Mouse (Mus musculus): Measurements from ENCODE around the gene Stat5b. TPM values are rescaled to one million over a fixed set of nuclear protein-coding genes. Genes with fewer than 3 reads are reported as not detected.

The Stat5b gene
- polyA plus RNA-seq, 1 experiment, result 13.7 TPM

DNA sequence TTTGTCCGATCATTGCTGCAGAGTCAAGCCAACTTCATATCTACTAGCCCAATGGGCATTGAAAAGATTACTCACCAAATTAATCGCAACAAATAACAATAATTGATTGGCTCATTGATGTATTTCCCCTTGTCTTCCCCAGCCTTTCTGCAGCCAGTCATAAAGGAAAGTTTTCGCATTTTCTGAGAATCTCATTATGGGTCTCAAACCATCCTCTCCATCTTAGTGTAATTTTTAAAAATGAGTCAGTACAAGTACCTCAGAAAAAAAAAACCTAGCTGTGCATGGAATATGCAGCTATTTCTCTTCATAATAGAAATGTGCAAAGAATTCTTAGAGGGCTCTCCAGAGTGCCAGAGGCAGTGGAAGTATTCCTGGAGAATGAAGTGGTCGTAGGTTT lies 6.4 kb downstream of the Stat5b start:
- TF ChIP-seq CTCF (IDR thresholded peaks at IDR 0.05; ENCODE audit: borderline replicate concordance, insufficient read depth, low read length), result no peak
- TF ChIP-seq POLR2A (IDR thresholded peaks at IDR 0.05; ENCODE audit: low read depth, low read length), result no peak
- H3K27ac ChIP-seq (ENCODE audit: insufficient read depth, low read length), result no peak overlapping the region
- peaks cover 5% of the 10 kb centered on the region; the same call in 1 of the 2 replicates for H3K4me1 ChIP-seq (ENCODE audit: control insufficient read depth, insufficient read depth, low read length)
- H3K4me3 ChIP-seq (ENCODE audit: insufficient read depth, low read length), result no peak overlapping the region

DNA sequence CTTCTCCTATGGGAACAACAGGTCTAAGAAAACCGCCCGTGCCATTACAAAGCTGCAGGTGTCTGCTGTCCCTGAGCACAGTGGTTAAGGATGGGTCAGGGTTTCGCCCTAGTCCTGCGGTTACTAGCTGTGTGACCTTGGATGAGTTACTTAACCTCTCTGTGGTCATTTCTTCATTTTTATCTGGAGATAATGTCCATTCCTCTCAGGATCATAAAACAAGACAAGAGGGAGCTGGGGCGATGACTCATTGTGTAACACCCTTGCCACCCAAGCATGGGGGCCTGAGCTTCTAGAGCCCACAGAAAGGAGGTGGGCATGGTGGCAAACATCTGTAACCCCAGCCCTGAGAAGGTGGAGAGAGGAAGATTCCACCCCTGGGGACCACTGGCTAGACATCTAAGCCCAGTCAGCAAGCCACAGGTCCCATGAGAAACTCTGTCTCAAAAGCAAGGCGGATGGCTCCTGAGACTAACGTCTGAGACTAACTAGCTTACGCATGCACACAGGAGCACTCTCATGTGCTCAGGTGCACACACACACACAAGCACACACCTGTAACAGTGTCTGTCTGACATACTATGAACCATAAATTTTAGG lies 7.4 kb downstream of the Stat5b start:
- no peak overlapping the region for H3K4me3 ChIP-seq (ENCODE audit: insufficient read depth, low read length)
- TF ChIP-seq CTCF (IDR thresholded peaks at IDR 0.05; ENCODE audit: borderline replicate concordance, insufficient read depth, low read length) (no peak), POLR2A (IDR thresholded peaks at IDR 0.05; ENCODE audit: low read depth, low read length) (no peak)
- no peak overlapping the region for H3K27ac ChIP-seq (ENCODE audit: insufficient read depth, low read length)
- 0 out of 2 replicates have a peak, but pooled peaks cover 3% of the 10 kb centered on the region for H3K4me1 ChIP-seq (ENCODE audit: control insufficient read depth, insufficient read depth, low read length)

DNA sequence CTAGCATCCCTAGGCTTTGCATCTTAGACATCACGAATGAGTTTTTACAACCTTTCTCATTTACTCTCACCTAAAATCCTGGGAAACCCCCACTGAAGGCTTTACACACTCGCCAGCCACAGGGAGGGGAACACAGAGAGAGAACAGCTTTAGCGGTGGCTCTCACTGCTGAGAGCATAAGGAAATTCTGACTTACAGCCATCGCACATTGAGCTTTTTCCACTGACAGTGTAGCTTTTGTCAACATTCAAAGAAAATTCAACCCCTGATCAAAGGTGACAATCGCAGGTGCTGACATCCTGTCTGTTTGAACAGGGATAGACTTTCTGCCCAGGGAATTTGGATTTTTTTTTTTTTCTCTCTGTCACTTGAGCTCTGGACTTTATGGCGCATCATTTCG lies 8.5 kb downstream of the Stat5b start:
- TF ChIP-seq CTCF (IDR thresholded peaks at IDR 0.05; ENCODE audit: borderline replicate concordance, insufficient read depth, low read length) (no peak), POLR2A (IDR thresholded peaks at IDR 0.05; ENCODE audit: low read depth, low read length) (no peak)
- Histone ChIP-seq H3K4me3 (ENCODE audit: insufficient read depth, low read length) (no peak overlapping the region), H3K27ac (ENCODE audit: insufficient read depth, low read length) (no peak overlapping the region), H3K4me1 (ENCODE audit: control insufficient read depth, insufficient read depth, low read length) (0 out of 2 replicates have a peak, but pooled peaks cover 3% of the 10 kb centered on the region)

DNA sequence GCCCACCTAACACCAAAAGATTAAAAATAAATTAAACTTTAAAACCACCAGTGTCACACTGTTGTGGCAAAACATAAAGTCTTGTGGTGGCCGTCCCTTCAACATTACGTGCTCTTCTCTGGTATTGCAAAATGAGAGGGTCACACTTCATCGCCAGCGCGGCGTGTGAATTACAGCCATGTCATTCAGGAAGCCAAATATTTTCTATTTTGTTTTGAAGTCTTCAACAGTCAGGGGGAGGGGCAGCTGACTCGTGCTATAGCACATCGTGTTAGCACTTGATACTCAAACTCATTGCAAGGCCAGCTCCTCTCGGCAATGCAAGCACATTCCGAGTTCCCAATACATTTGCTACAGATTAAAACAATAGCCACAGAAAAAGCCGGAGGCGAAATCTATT lies 9.7 kb downstream of the Stat5b start:
- H3K27ac ChIP-seq (ENCODE audit: insufficient read depth, low read length), result no peak overlapping the region
- no peak overlapping the region for H3K4me3 ChIP-seq (ENCODE audit: insufficient read depth, low read length)
- TF ChIP-seq CTCF (IDR thresholded peaks at IDR 0.05; ENCODE audit: borderline replicate concordance, insufficient read depth, low read length) (no peak), POLR2A (IDR thresholded peaks at IDR 0.05; ENCODE audit: low read depth, low read length) (no peak)
- H3K4me1 ChIP-seq (ENCODE audit: control insufficient read depth, insufficient read depth, low read length), result 0 out of 2 replicates have a peak, but pooled peaks cover 3% of the 10 kb centered on the region

DNA sequence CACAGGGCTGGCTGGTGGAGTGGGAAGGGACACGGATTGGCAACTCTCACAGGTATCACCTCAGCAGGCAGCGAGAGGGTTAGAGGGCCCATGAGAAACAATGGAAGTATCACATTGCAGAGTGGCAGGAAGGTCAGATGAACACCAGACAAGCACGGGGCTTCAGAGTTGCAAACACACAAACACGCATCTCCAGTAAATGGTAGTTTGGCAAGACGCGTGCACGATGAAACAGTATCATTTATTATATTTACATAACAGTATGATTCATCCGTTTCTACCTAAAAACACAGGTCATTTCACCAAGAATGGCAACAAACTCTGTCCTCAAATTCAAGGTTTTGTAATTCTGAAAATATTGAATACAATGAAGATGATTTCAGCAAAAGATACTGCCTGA lies 11.0 kb downstream of the Stat5b start:
- TF ChIP-seq CTCF (IDR thresholded peaks at IDR 0.05; ENCODE audit: borderline replicate concordance, insufficient read depth, low read length) (no peak), POLR2A (IDR thresholded peaks at IDR 0.05; ENCODE audit: low read depth, low read length) (no peak)
- no peak overlapping the region for H3K27ac ChIP-seq (ENCODE audit: insufficient read depth, low read length)

DNA sequence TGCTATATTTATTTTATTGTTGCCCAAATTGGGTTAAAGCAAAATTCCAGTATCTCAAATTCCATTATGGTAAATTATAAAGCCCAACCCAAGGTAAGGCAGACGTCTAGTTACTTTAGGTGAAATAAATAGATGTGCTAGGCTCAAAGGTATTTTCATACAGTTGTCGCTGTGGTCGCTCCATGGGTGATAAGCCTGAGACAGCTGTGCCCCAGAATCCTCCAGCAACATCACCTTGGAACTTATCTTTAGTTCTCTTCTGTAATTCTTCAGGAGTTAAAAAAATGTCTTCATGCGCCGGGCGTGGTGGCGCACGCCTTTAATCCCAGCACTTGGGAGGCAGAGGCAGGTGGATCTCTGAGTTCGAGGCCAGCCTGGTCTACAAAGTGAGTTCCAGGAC lies 11.6 kb downstream of the Stat5b start:
- Histone ChIP-seq H3K4me3 (ENCODE audit: insufficient read depth, low read length) (no peak overlapping the region), H3K27ac (ENCODE audit: insufficient read depth, low read length) (no peak overlapping the region), H3K4me1 (ENCODE audit: control insufficient read depth, insufficient read depth, low read length) (0 out of 2 replicates have a peak, but pooled peaks cover 3% of the 10 kb centered on the region)
- TF ChIP-seq POLR2A (IDR thresholded peaks at IDR 0.05; ENCODE audit: low read depth, low read length) (no peak), CTCF (IDR thresholded peaks at IDR 0.05; ENCODE audit: borderline replicate concordance, insufficient read depth, low read length) (no peak)

More for the DNA sequence above, 11.0 kb downstream of the Stat5b start:
- H3K4me3 ChIP-seq (ENCODE audit: insufficient read depth, low read length), result no peak overlapping the region
- H3K4me1 ChIP-seq (ENCODE audit: control insufficient read depth, insufficient read depth, low read length), result 0 out of 2 replicates have a peak, but pooled peaks cover 3% of the 10 kb centered on the region

DNA sequence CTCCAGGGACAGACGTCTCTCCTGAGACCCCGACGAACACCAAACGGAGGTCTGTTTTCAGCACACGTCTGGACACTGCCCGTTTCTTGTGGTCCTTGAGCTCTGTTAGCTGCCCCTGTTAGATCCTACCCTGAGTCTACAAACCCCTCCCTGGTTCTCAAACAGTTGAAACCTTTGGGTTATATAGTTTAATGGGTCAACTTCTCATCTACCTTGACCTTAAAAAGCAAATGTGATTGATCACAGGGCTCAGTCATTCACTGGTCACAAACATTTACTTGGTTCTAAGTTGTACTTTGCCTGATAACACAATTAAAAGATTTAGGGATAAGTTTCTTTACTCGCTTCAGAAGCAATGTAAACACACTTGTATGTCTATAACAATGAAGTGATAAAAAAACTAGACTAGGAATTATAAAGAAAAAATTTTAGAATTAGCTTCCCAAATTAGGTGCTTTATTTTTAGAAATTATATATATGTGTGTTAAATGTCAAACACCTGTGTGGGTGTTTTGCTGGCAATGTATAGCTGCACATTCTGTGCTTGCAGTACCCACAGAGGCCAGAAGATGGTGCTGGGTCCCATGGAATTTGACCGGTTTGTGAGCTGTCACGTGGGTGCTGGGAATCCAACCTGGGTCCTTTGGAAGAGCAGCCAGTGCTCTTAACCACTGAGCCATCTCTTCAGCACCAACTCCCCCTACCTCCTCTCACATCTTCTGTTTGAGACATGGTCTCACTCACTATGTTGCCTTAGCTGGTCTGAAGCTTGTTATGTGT lies 13.4 kb downstream of the Stat5b start:
- H3K27ac ChIP-seq (ENCODE audit: insufficient read depth, low read length), result no peak overlapping the region
- TF ChIP-seq CTCF (IDR thresholded peaks at IDR 0.05; ENCODE audit: borderline replicate concordance, insufficient read depth, low read length) (no peak), POLR2A (IDR thresholded peaks at IDR 0.05; ENCODE audit: low read depth, low read length) (no peak)
- H3K4me3 ChIP-seq (ENCODE audit: insufficient read depth, low read length), result no peak overlapping the region
- no peaks in the 10 kb centered on the region for H3K4me1 ChIP-seq (ENCODE audit: control insufficient read depth, insufficient read depth, low read length)

DNA sequence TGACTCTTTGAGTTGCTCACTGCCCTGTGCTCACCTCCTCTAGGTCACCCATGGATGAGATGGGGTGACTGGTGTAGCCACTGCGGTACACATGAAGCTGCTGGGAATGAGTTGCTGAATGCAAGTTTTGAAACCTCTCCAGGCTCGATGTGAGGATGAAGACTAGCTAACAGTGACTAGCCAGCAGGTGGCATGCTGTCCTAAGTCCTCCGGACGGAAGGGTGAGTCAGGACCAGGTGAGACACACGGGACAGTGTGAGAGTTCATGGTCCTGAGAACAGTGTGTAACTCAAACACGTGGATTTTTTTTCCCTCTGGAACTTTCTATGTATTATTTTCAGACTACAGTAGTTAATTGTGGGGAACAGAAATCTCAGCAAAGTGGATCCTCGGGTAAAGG lies 17.1 kb downstream of the Stat5b start:
- Histone ChIP-seq H3K4me3 (ENCODE audit: insufficient read depth, low read length) (no peak overlapping the region), H3K27ac (ENCODE audit: insufficient read depth, low read length) (no peak overlapping the region)
- TF ChIP-seq CTCF (IDR thresholded peaks at IDR 0.05; ENCODE audit: borderline replicate concordance, insufficient read depth, low read length) (peak; percentile 56; the same call in 1 of the 2 replicates), POLR2A (IDR thresholded peaks at IDR 0.05; ENCODE audit: low read depth, low read length) (no peak)

DNA sequence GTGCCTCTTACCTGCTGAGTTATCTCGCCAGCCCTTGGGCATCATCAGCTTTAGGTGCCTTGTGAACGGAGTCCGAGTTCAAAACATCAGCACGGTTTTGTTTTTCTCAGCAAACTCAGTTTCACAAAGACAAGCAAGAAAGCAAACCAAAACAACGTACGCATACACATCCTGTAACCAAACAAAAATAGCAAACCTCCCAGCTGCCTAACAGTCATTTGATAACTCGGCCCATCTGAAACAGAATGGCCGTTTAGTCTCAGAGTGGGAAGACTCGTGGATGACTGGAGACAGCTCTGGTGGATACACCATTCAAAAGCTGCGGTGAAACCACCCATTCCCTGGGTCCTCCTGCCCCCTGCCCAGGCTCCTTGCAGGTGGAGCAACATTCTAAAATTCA lies 19.1 kb downstream of the Stat5b start:
- H3K27ac ChIP-seq (ENCODE audit: insufficient read depth, low read length), result no peak overlapping the region
- TF ChIP-seq POLR2A (IDR thresholded peaks at IDR 0.05; ENCODE audit: low read depth, low read length) (no peak), CTCF (IDR thresholded peaks at IDR 0.05; ENCODE audit: borderline replicate concordance, insufficient read depth, low read length) (no peak)
- H3K4me3 ChIP-seq (ENCODE audit: insufficient read depth, low read length), result no peak overlapping the region
- H3K4me1 ChIP-seq (ENCODE audit: control insufficient read depth, insufficient read depth, low read length), result no peaks in the 10 kb centered on the region

More for the DNA sequence above, 17.1 kb downstream of the Stat5b start:
- H3K4me1 ChIP-seq (ENCODE audit: control insufficient read depth, insufficient read depth, low read length), result no peaks in the 10 kb centered on the region

DNA sequence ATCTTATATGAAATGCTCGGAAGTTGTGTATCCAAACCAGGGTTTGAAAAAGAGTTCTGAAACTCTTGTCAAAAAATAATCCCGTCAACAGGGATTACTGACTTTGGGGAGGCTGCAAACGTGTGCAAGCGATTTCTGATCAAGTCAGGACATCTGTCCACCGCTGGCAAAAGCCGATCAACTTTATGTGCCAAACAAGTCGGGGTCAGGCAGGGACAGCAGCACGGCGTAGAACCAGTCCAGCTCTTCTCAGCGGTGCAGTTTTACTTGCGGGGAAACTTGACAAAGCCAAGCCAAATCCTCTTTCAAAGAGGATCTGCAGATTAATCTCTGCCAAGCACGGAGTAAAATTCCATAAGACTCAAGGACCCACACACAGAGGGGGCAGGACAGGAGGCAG lies 20.8 kb downstream of the Stat5b start:
- Histone ChIP-seq H3K4me3 (ENCODE audit: insufficient read depth, low read length) (no peak overlapping the region), H3K4me1 (ENCODE audit: control insufficient read depth, insufficient read depth, low read length) (no peaks in the 10 kb centered on the region), H3K27ac (ENCODE audit: insufficient read depth, low read length) (no peak overlapping the region)
- TF ChIP-seq POLR2A (IDR thresholded peaks at IDR 0.05; ENCODE audit: low read depth, low read length) (no peak), CTCF (IDR thresholded peaks at IDR 0.05; ENCODE audit: borderline replicate concordance, insufficient read depth, low read length) (no peak)
